ENCODE assay signal across 27 mouse cellular contexts in genomic region chr6:8630531-8630930, GRCm38 (mm10).
"Had no signal": no experiment of that assay in that cellular context is flagged by ENCODE, and none has a peak within 500 bp of the region (broad histone marks: within the 10 kb centered on the region; RNA-seq: fewer than 3 reads in every experiment).

No protein-coding gene starts in this region.

- ATAC-seq: hindbrain, embryonic 16.5 days; inflammation-experienced regulatory T-cells, adult 6 months; intestine, postnatal 0 days; liver, postnatal 0 days had no signal

- H3K4me1 ChIP-seq: hindbrain, embryonic 10.5 days; hindbrain, embryonic 12.5 days; limb, embryonic 10.5 days had no signal

- H3K4me3 ChIP-seq: gastrocnemius, adult 2 months; heart, adult 2 months; hindbrain, embryonic 10.5 days; hindbrain, embryonic 12.5 days; layer of hippocampus, adult 2 months; left cerebral cortex, adult 2 months; limb, embryonic 10.5 days; limb, embryonic 12.5 days; liver, embryonic 13.5 days; liver, embryonic 15.5 days had no signal

- H3K4me2 ChIP-seq: heart, embryonic 11.5 days; hindbrain, embryonic 12.5 days; hindbrain, embryonic 14.5 days; limb, embryonic 12.5 days; liver, embryonic 11.5 days; liver, embryonic 13.5 days; liver, embryonic 15.5 days had no signal

- DNase-seq: gastrocnemius, adult 2 months; gastrocnemius, postnatal 10 days; gastrocnemius, postnatal 25 days; heart, adult 2 months; heart, postnatal 10 days; heart, postnatal 4 days; kidney, adult 18-20 months; kidney, adult 8-10 months; kidney, postnatal 10 days; kidney, postnatal 25 days; kidney, postnatal 4 days; liver; liver, embryonic 13.5 days; liver, postnatal 0 days had no signal

- H3K27ac ChIP-seq: gastrocnemius, adult 2 months; heart, adult 2 months; hindbrain, embryonic 10.5 days; hindbrain, embryonic 12.5 days; hindbrain, embryonic 14.5 days; layer of hippocampus, adult 2 months; left cerebral cortex, adult 2 months; limb, embryonic 10.5 days; limb, embryonic 12.5 days; liver, embryonic 13.5 days; liver, embryonic 15.5 days had no signal

- H3K9me3 ChIP-seq: hindbrain, embryonic 10.5 days; hindbrain, embryonic 12.5 days; limb, embryonic 10.5 days; limb, embryonic 12.5 days; liver, embryonic 13.5 days; liver, embryonic 15.5 days had no signal

- H3K27me3 ChIP-seq: hindbrain, embryonic 12.5 days; limb, embryonic 12.5 days; liver, embryonic 13.5 days; liver, embryonic 15.5 days had no signal

- H3K9ac ChIP-seq: hindbrain, embryonic 12.5 days; hindbrain, embryonic 14.5 days; limb, embryonic 12.5 days; liver, embryonic 13.5 days; liver, embryonic 15.5 days; liver, postnatal 0 days had no signal

- H3K36me3 ChIP-seq: hindbrain, embryonic 10.5 days; hindbrain, embryonic 12.5 days; limb, embryonic 10.5 days; limb, embryonic 12.5 days; liver, embryonic 13.5 days; liver, embryonic 15.5 days had no signal
